Mouse (Mus musculus) layer of hippocampus, postnatal 25 days (tissue): ENCODE measurements around the gene Lamc3. TPM values are rescaled to one million over a fixed set of nuclear protein-coding genes. Genes with fewer than 3 reads are reported as not detected.

Source experiments
- DNase-seq, 2 experiments: peaks; one replicate each; pipeline ENCODE4 v3.0.0; 2022; ENCODE audit warnings: mixed read lengths in 2 of 2, low spot score in 1 of 2; ENCODE audit errors: extremely low spot score in 1 of 2
- total RNA-seq, 2 experiments: library from RNA; stranded (reverse); gene quantifications; 2 replicates each; pipeline ENCODE4 v1.2.3; 2021

Gene Lamc3
- total RNA-seq, 2 experiments from 2014 or later: 6.8 to 7.3 TPM

DNA sequence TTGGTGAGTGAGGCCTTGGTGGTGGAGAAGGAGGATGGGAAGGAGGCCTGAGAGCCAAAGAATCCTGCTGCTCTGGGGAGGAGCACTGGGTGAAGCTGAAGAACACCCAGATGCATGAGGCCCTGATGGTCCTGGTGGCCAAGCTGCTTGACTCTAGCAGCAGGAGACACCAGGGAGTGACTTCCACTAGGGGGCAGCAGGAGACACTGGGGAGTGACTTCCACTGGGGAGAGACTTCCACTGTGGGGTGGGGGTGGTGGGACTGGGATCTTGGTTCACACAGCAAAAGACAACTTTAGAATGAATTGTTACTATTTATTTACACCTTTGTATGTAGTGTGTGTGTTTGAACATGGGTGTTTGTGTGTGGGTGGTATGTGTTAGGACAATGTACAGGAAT is 78.0 kb downstream of the Lamc3 start:
- DNase-seq: peak in 1 of 2 experiments; percentile 59

DNA sequence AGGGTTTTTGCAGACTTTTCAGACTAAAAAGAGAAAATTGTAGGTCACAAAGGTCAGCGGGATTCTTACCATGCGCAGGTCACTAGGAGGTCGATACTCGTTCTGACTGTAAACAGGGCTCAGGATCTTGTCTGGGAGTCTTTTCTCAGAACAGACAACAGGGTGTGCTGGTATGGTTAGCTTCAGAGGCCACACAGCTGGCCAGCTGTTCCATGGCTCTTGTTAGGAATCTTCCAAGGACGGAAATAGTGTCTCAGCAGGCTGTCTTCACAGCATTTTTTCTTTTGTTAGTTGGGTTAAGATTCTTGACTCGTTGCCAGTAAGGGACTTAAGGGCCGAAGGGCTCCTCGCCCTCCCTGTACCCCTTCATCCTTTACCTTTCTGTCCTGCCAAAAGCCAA is 79.7 kb downstream of the Lamc3 start:
- no peak for DNase-seq

DNA sequence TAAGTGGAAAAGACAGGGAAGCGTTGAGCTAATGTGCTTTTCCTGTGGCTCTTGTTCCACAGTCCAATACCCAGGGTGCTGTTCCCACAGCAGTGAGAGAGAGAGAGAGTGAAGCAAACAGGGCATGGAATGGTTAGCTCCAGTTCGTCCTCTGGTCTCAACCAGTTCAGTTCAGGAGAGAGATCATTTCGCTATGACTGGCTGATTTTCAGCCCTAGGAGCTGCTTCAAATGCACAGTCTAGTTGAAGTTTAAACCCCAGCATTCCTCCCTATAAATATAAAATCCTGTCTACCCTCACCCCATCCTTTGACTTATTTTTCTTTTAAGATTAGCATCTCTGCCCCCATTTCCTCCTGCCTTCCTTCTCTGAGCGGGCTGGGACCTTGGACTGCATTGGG is 85.5 kb downstream of the Lamc3 start:
- DNase-seq: no peak

- peak; percentile 99 to 100 for DNase-seq
These were observed 87.2 kb downstream of the Lamc3 start, which contains the start of gene Nup214 for GRCm38 (mm10) chr2:31974141-31974808. Nup214 (plus strand) TSS chr2:31974436.

GRCm38 (mm10) chr2:31974809-31975371 is 87.8 kb downstream of the Lamc3 start:
- no peak for DNase-seq

- DNase-seq: no peak
These were observed 100.7 kb downstream of the Lamc3 start for GRCm38 (mm10) chr2:31987774-31988173.

- DNase-seq: no peak
These were observed 103.9 kb downstream of the Lamc3 start for GRCm38 (mm10) chr2:31990961-31991360.

DNA sequence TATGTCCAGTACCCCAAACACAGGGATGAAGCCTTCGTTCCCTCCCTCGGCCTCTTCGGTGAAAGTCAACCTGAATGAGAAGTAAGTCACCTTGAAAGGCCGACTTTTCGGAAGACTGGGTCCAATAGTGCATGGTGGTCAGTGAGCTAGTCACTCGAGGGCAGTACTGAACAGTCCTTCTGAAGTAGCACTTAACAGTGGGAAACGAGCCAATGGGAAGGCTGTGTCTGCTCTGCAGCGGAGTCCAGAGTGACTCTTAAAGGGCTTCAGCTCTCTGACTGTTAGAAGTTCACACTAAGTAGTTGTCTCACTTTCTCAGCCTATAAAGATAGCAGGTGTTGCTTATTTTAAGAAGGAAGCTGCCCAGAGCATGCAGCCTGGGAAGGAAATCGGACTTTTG is 107.8 kb downstream of the Lamc3 start:
- DNase-seq: no peak

- peak; percentile 21 to 44 for DNase-seq
These were observed 109.0 kb downstream of the Lamc3 start for GRCm38 (mm10) chr2:31996060-31996459.

Other genes with a start within 250 kb of the Lamc3 start
- gene Prdm12, start 247.3 kb upstream of the Lamc3 start, total RNA-seq: not detected
- 10 to 100 TPM; 20.3 to 20.6 TPM for gene Exosc2, start 216.6 kb upstream of the Lamc3 start, total RNA-seq
- 10 to 100 TPM; 45.5 to 46.0 TPM for gene Abl1, start 198.9 kb upstream of the Lamc3 start, total RNA-seq
- gene Qrfp, start 76.7 kb upstream of the Lamc3 start, total RNA-seq: not detected
- gene Fibcd1, start 41.3 kb upstream of the Lamc3 start, total RNA-seq: 100 to 1,000 TPM; 115 to 137 TPM
- 1 to 10 TPM; 6.0 to 7.9 TPM for gene Aif1l, start 62.8 kb downstream of the Lamc3 start, total RNA-seq
- 10 to 100 TPM; 49.3 to 63.5 TPM for gene Nup214, start 87.1 kb downstream of the Lamc3 start, total RNA-seq
- 1 to 10 TPM; 3.2 to 6.3 TPM for gene Fam78a, start 197.6 kb downstream of the Lamc3 start, total RNA-seq
- 10 to 100 TPM; 23.7 to 24.4 TPM for gene Plpp7, start 208.2 kb downstream of the Lamc3 start, total RNA-seq